Mouse (Mus musculus): Measurements from ENCODE around the gene C130026I21Rik.
"Not testable (repeated sequence)": the region's sequence is repeated elsewhere in the genome, so short reads cannot be mapped to it uniquely, and the experiment has no call there.

- TF ChIP-seq CTCF (IDR thresholded peaks at IDR 0.05; ENCODE audit: low read depth); EP300 (optimal IDR thresholded peaks at IDR 0.05): not testable (repeated sequence)
These were observed 15.1 kb downstream of the C130026I21Rik start for GRCm38 (mm10) chr1:85255217-85255616.

Measured in stomach, postnatal 0 days (tissue).